Mouse (Mus musculus) embryo, embryonic 10 days (tissue): ENCODE measurements around the gene Prrc2b.
A peak's percentile ranks its signal among the peaks of the same experiment; 100 is the strongest.

Source experiments
- DNase-seq: peaks from one replicate; pipeline ENCODE4 v3.0.0-alpha.2; 2015; ENCODE audit warnings: low spot score

Prrc2b gene

GRCm38 (mm10) chr2:32235433-32235832, 84.6 kb downstream of the Prrc2b start:
- DNase-seq = no peak

- DNase-seq = peak; percentile 98
These were observed 85.2 kb downstream of the Prrc2b start, which contains the start of gene Pomt1 for GRCm38 (mm10) chr2:32235886-32236759. TSS of gene Pomt1 (plus strand) at chr2:32236590.

DNA sequence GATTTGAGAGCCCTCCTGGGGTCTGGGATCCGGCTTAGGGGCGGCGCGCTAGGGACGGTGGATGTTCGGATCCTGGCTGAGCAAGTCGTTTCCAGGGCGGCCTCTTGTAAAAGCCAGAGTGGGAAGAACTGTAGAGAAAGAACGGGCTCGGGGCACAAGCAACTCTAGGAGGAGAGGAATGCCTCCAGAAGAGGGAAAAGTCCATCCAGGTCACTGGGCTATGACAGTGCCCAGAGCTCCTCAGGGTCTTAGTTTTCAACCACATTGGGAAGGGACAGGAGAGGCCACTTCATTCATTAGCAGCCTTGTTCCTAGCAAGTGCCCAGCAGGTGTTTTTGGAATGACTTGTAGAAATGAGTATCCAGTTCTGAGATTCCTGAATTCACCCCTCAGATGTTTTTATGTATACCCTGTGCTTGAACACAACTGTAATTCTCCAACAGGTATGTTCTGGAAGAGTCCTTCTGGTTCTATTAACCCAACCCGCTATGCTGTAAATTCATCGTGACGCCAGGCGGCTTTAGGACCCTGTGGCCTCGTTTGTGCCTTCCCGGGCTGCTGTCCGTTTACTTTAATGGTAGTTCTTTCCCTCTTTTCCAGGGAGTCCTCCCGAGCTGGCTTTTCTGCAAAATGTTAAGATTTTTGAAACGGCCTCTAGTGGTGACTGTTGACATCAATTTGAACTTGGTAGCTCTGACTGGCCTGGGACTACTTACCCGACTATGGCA, 86.0 kb downstream of the Prrc2b start:
- DNase-seq = peak; percentile 78

DNA sequence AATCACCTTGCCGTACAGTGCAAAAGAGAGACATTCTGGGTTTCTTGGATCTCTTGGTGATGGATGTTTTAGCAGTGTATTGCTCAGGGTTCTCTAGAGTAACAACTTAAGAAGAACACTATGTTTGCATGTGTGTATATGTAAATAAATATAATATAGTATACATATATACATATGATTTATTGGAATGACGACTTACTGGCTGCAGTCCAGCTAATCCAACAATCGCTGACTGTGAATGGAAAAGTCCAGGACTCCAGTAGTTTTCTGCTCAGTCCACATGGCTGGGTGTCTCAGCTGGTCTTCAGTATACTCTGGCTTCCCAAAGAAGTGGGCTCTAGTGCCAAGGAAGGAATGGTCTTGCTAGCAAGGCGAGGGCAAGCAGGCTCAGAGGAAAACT, 86.7 kb downstream of the Prrc2b start:
- no peak for DNase-seq

DNA sequence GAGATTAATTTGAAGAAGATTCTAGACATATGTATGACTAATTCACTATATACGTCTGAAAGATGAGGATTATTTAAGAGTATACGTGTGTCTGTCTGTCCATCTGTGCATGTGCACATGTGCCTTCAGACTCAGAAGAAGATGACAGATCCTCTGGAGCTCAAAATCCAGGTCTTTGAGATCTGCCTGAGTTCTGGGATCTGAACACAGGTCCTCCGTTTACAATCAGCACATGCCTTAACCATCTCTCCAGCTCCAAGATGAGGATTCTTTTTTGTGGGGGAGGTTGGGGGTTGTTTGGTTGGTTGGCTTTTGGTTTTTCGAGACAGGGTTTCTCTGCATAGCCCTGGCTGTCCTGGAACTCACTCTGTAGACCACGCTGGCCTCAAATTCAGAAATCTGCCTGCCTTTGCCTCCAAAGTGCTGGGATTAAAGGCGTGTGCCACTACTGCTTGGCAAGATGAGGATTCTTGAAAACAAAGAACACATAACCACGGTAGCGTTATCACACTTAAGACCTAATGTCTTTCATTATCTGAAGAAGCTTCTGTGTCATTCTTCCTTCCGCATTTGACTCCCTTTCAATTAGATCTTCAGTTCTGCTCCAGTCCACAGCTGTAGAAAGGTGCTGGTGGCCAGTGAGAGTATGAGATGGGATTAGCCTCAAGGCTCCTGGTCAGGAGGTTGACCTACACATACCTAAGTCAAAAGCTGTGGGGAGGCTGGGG, 88.0 kb downstream of the Prrc2b start:
- DNase-seq = no peak

- DNase-seq = no peak
These were observed 89.7 kb downstream of the Prrc2b start for GRCm38 (mm10) chr2:32240591-32240990.

- DNase-seq = no peak
These were observed 92.1 kb downstream of the Prrc2b start for GRCm38 (mm10) chr2:32242986-32243385.

DNA sequence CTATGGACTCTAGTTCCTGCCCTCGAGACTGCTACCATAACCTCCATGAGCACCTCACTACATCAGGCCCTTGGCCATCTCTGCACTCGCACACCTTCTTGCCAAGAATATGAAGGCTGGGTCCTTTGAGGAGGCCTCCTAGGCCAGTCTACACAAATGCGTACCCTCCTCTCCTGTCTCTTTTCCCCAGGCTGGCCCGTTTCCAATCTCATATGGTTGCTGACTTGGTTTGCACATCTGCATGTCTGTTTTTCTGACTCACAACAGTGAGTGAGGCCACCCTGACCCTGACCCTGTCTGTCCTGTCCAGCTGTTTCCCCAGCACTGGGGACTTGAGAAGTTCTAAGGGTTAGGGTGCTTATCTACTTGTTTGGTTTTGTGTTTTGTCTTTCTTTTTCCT, 95.9 kb downstream of the Prrc2b start:
- DNase-seq = no peak

DNA sequence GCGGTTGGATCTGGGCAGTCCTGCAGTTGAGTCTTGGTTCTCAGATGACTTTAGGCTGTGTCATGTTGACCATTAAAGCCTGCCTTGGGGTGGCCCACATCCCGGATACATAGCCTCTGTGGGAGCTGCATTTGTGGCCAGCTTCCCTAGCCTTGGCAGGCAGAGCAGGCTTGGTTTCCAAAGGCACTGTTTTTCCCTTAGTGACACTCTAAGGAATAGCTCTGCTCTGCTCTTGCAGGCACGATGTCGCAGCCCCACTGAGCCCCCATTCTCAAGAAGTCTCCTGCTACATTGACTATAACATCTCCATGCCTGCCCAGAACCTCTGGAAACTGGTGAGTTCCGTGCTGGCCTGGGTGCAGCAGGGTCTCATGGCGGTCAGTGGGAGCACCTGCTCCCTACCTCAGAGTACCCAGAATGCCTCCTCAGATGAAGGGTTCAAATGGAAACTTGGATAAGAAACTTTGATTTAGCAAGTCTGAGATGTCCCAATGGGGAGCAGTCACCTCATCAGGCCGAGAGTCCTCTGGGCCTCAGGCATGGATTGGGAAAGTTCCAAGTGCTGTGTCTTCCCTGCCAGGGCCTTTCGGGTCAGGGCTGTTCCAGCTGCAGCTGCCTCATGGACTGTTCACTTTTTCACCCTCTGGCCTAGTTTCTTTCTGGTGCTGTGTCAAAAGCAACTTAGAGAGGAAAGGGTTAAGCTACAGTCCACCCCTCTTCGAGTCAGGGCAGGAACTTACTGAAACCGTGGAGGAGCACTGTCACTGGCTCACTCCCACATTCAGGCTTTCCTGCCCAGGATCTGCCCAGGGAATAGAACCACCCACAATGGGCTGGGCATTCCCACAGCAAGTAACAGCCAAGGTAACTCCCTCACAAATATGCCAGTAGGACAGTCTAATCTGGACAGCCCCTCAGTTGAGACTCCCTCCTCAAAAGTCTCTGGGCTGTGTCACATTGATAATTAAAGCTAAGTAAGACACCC, 97.8 kb downstream of the Prrc2b start:
- DNase-seq = no peak

DNA sequence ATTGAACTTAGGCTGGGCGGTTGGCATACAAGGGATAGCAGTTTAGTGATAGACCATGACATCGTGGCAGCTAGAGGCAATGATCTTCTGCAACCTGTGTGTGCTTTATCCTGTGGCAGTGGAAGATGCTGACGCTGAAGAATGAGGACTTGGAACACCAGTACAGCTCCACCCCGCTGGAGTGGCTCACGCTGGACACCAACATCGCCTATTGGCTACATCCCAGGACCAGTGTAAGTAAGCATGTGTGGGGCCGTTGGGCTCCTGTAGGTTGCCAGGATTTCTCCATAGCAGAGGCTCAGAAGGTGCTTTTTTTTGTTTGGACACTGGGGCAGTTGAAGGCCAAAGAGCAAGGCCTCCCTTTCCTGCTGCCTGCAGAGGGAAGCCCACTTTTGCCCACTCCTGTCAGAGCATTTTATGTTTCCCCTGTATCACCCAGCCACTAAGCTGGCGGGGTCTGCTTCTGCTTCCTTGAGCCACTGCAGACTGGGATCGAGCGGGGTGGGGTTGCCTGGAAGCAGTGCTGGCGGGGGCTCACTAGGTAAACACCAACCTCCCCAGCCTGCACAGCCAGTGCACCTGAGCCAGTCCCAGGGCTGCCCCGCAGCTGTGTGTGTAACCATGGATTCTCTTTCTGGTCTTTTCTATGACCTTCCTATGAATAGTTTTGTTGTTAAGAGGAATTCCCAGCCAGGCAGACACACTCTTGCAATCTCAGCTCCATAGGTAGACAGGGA, 101.1 kb downstream of the Prrc2b start:
- no peak for DNase-seq

DNA sequence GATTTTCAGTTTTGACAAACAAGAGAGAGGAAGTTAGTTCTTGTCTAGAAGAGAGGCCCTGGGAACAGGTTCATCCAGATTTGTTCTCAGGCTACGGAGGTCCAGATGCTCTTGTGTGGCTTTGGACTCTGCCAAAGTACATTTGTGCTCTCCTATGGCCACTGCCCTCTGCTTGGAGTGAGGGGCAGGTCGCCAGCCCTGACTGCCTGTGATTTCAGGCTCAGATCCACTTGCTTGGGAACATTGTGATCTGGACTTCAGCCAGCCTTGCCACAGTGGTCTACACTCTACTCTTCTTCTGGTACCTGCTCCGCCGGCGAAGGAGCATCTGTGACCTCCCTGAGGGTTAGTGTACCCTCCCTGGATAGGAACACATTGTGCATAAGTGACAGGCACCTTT, 101.8 kb downstream of the Prrc2b start:
- DNase-seq = no peak

GRCm38 (mm10) chr2:32253352-32253751, 102.5 kb downstream of the Prrc2b start:
- DNase-seq = no peak

DNA sequence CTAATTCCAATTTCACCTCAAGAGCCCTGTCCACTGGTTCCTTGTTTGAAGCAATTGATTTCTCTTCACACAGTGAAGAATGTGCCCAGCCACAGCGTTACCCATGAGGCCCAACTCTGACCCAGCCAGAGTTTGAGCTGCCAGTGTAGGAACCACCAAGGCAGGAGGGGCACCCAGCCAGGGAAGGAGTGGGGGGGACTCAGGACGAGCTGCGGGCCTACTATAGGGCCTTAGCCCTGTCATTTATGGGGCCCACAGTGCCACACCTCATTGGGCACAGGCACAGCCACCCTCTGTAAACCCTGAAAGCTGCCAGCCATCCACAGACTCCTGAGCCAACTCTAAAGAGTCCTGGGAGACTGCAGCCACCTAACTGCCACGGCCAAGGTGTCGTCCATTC, 103.7 kb downstream of the Prrc2b start:
- no peak for DNase-seq

DNA sequence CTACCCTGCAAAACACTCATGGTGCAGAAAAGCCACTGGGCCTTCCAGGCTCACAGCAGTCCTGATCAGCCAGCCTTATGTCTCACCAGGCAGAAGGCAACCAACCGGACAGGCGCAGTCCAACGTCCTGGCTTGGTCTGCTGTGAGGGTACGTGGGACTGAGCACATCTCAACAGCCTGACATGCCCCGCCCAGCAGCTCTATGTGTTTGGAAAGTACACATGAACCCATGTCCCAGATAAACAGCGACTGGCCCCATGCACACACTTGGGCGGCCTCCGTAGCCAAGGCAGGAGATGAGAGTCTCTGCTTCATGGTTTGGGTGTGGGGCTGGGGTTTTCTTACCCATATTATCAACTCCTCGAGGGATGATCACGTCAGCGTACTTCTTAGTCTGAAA, 105.4 kb downstream of the Prrc2b start:
- DNase-seq = no peak

- DNase-seq = no peak
These were observed 108.1 kb downstream of the Prrc2b start for GRCm38 (mm10) chr2:32258887-32259533.

DNA sequence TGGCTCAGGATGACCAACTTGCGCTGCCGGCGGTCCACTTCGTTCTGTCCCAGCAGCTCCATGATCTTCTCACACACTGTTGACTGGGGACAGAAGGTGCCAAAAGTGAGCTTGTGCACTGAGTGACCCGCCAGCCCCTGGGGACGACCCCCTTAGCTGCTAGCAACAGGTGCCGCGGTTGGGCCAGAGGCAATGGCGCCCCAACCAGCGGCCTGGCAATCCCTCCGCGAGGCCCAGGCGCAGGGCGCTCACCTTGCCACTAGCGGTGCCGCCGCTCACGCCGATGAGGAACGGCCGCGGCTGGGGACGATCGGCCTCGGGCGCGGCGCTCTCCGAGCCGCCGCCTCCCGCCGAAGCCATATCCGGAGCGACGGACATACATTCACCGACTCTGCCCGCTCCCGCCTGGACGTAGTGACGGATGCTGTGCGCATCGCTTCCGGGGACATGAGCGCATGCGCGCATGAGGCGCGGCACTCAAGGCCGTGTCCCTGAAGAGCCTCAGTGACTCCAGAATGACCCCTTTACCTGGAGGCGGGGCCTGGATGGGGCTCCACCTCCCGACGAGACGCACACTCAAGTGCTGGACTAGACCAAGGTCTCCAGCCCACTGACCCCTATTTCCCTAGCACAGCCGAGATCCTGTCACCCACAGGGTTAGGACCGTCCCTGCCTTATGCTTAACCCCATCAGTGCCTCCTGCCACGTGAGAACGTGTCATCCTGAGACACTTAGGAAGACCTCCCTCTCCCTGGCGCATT, 109.0 kb downstream of the Prrc2b start, which contains the start of gene Uck1:
Uck1 (minus strand) TSS at position 503 of the 761 bp plus-strand sequence.
- DNase-seq = peak; percentile 97

GRCm38 (mm10) chr2:32260635-32261034, 109.8 kb downstream of the Prrc2b start:
- DNase-seq = peak; percentile 21

DNA sequence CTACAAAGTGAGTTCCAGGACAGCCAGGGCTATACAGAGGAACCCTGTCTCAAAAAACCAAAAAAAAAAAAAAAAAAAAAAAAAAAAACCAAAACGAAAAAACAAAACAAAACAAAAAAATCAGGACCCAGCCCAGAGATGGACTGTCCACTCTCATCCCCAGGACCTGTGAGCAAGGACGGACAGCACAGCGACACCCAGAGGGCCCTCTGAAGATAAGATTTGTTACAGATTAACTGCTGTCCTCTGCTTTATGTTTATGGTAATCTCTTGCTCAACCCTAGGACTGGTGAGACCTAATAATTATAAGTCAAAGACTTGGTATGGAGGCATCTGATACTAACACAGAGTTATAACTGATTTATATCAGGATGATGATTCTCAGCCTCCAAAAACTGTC, 124.9 kb downstream of the Prrc2b start:
- DNase-seq = no peak

- no peak for DNase-seq
These were observed 131.4 kb downstream of the Prrc2b start for GRCm38 (mm10) chr2:32282289-32282688.
